Mouse (Mus musculus) megakaryocyte-erythroid progenitor cell, adult 5-6 weeks (primary cell): Measurements from ENCODE around the gene Crhr2. TPM values are rescaled to one million over a fixed set of nuclear protein-coding genes. Genes with fewer than 3 reads are reported as not detected.

ENCODE experiments used
- ATAC-seq: replicated peaks from 2 replicates; pipeline ENCODE4 v1.8.0; 2016; ENCODE audit warnings: mild to moderate bottlenecking, inconsistent platforms; ENCODE audit not compliant: severe bottlenecking, poor library complexity, low FRiP score, low TSS enrichment
- total RNA-seq, 2 experiments: library from RNA; stranded (forward) in 1 of 2; stranded (reverse) in 1 of 2; fragments of 200-1000, 215-1000 nt in 1 of 2; fragments of >200 nt in 1 of 2; fragmentation: Nextera tagmentation in 1 of 2; gene quantifications; 2 replicates each; pipeline ENCODE4 v1.2.3; 2014 to 2017

The Crhr2 gene
- total RNA-seq, 2 experiments from 2014 or later, result not detected

DNA sequence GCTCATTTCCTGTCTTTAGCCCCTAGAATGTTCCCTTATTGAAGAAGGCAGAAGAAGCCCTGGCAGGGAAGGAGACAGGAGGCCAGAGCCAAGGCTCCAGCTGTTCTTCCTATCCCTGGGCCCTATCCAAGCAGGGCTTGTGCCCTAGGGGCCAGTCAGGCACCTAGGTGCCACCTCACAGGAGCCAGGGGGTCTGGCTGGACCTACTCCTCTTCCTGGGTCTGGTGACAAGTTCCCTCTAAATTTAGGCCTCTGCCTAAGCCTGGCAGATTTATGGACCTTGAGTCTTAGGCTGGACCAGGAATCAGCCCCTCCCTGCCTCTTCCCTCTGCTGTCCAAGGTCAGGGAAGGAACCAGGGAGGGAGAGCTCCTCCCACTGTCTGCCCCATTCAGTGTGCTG lies 4.4 kb downstream of the Crhr2 start:
- no peak for ATAC-seq

DNA sequence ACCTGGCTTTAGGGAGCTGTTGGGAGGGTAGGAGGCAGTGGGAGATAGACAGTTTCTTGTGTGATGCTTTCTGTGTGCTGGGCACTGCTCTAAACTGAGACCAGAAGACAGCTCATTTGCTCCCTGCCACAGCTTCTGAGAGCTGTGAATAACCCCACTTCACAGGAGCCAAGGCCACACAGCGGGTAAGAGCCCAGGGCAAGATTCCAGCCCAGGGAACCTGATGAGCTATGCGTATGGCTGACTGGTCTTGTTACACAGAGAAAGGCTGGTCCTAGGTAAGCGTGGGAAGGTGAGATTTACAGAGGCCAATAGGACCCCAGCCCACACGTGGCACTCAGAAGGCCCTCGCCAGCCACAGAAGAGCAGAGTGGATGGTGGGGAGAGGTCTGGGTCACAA lies 6.2 kb downstream of the Crhr2 start:
- no peak for ATAC-seq

DNA sequence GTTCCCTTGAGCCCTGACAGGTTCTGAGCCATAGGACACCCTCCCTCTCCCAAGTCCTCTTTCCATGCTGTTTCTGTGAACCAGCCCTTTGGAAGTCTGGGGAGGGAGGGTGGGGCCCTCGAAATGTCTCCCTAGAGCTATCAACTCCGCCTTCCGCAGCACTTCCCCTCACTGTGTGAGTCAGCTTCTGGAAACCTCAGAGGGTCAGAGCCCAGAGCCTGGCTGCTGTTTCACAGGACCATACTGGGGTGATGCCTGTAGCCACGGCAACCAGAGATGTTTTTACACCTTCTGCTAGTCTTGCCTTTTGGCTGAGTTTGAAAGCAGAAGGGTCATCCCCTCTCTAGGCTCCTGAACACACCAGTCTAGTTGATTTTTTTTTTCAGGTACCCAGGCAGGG lies 9.8 kb downstream of the Crhr2 start:
- ATAC-seq, result no peak

DNA sequence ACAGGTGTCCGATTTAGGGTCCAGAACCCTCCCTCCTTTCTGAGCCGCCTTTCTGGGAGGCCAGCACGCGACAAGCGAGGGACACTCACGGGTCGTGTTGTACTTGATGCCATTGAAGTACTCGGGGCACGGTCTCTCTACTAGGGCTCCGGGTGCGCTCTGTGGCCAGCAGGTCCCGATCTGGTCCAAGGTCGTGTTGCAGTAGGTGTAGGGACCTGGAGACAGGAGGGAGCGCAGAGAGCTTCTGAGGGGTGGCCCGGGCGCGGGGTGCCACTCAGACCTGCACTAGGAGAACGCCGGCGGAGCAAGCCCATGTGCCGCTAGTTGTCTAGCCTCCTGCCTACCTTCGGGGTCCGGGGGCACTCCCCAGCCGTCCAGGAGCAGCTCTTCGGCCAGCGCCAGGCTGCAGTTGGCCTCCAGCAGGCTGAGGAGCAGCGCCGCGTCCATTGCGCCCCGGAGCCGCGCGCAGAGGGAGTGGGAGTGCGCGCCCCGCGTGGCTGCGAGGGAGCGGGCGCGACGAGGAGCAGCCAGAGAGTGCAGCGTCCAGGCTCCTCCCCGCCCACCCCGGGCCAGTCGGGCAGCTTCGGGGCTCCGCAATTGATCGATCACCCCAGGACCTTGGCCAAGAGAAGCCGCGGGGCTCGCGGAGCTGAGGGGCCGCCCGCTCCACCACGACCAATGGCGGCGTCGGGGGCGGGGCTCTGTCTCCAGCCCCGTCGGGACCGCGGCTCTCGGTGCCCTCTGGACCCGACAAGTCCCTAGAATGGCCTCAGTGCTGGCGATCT lies 15.3 kb downstream of the Crhr2 start:
- no peak for ATAC-seq

DNA sequence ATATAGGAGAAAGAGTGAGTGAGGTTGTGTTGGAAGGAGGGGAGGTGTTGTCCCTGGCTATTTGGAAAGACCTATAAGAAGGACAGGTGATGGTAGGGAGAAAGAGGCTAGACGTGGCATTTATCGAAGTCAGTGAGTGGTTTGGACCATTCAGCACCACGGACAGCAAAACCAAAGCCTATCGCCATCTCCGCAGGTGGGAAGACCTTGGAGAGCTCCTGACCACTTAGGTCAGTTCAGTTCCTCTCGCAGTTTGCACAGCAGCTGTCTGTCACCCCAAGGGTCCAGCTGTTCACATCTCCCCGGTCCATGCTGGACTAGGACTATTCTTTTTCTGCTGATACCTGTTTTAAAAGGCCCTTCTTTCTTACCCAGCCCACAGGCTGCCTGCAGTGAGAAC lies 24.5 kb downstream of the Crhr2 start:
- peak; percentile 61 for ATAC-seq

DNA sequence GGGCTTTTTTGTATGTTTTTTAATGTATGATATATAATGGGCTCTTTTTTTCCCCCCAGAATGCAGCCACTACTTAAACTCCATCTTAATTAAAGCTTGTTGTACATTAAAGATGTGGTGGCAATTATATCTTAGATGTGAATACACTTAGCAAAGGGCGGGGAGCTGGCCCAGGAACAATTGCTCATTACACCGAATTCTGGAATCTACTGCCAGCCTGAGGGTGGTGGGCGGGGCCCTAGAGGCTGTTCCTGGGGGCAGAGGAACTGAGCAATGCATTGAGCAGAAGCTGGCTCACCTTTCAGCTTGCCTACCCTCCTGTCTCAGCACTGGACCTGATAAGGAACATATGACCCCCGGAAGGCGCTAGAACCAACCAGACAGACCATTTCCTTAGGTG lies 34.2 kb downstream of the Crhr2 start:
- no peak for ATAC-seq

DNA sequence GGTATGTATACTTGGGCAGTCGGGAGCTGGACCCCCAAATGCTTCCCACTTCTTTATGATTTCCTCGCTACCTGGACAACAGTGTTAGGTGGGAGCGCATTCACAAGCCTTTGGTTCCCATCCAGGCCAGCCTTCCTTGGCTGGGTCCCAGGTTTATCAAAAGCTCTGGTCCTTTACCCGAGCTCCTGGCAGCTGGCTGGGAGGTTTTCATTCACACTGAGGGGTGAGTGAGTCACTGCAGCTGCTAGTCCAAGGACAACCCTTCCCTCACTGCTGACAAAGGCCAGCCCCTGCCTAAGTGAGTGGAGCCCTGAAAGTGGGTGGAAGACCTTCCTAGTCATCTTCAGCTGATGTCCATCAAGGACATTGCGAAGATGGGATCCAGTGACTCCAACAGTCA lies 34.8 kb downstream of the Crhr2 start:
- ATAC-seq, result no peak

DNA sequence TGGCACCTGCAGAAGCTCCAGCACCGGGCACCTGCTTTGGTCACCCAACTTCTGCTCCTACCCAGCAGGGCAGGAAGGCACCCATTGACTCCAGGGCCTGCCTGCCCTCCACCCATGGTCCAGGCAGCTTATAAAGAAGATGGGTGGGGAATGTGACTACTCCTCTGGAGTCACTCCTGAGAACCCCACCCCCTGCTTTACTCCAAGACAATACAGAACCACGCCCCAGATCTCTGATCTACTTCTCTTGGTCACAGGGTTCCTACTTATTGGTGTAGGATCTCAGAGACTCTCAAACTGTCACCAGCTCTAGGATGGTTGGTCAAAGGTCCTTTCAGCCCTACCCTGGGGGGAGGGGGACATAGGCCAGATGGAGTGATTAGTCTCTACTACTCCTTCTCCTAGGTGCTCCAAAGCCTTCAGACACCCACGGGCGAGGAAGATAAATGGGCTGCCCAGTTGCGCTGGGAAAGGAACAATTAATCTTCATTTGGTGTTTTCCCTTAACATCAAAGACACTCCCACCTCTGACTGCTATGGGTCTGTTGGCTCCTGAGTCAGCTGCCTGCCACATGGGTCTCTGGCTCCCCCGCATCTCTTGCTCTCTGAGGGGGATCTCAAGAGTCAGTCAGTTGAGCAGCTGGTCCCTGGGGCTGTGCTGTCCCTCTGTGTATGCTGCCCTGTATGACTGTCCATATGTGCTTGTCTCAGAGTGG lies 39.2 kb downstream of the Crhr2 start:
- ATAC-seq, result no peak

DNA sequence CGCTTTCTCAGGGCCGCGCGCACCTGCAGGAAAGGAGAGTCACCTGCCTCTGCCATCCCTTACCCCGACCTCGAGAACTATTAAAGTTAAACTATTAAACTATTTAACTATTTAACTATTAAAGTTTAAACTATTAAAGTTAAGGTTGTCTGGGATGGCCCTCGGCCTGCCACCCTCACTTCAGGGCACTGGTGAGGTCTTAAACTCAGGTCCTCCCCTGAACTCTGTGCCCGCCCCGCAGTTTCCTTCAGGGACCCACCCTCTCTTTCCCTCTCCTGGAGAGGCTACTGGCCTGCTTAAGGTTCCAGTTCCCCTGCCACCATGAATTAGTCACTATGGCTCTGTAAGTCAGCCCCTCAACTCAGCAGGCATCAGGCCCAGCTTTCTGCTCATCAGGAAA lies 41.4 kb downstream of the Crhr2 start:
- ATAC-seq, result no peak

DNA sequence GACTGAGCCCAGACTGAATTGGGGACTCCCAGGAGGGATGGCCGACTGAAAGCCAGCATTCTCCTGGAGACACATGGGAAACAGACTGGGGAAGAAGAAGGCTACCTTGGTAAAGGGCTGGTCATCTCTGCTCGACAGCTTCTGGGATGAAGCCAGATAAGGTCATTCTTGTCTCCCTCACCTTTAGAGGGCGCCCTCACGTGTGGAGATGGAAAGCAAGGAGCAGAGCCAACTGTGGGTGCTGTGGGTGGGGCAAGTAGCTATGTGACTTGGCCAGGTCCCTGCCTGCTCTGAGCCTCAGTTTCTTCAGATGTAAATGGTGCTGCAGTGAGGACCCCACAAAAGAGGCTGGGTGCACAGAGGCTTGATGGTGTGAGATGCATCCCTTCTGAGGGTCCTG lies 42.2 kb downstream of the Crhr2 start:
- ATAC-seq, result 0 out of 2 replicates have a peak, but pooled peaks have one; percentile 31

DNA sequence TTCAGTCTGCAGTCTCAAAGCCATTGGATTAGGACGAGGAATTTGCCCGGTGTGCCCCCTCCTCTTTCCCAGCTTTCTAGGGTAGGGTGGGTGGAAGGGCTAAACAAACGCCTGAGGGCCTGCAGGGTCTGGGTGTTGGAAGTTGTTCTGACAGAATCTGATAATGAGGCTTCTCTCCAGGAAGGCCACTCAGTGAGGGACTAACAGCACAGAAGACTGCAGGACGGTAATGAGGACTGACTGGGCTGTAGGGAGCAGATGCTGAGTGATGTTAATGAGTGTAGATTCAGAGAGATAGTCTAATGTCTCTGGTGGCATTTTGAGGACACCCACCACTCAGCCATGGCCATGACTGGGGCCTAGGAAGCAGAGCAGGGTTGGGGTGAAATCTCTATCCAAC lies 45.5 kb downstream of the Crhr2 start:
- ATAC-seq, result no peak

DNA sequence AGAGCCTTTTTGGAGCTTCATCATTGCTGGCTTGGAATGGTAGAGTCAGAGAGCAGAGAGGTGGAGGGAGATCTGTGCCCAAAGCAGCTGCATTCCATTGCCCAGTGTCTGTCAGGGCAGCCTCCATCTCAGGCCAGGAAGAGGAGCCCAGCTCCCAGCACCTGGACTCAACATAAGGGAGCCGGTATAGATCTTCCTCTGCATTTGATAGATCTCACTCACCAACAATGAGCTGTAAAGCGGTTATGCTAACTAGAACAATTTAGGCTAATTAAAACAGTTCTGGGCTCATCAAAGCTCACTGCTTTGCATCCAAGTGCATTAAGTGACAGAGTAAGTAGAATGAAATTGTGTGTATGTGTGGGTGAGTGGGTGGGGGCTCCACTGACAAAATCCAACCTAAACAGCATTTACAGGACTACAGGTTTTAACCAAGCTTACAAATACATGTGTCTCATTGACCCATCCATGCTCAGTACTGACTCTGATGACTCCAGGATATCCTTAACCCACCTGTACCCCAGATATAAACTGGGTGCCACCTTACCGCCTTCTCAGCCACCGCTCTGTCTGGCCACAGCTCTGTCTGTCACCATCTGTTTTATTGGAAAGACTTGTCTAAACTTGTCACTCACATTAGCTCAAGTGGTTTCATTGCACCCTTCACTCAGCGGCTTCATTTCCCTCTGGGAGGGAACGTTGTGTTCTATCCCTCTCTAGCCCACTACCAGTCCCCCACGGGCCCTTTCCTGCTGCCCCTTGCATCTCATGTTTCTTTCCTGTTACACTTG lies 50.4 kb downstream of the Crhr2 start:
- ATAC-seq, result no peak

DNA sequence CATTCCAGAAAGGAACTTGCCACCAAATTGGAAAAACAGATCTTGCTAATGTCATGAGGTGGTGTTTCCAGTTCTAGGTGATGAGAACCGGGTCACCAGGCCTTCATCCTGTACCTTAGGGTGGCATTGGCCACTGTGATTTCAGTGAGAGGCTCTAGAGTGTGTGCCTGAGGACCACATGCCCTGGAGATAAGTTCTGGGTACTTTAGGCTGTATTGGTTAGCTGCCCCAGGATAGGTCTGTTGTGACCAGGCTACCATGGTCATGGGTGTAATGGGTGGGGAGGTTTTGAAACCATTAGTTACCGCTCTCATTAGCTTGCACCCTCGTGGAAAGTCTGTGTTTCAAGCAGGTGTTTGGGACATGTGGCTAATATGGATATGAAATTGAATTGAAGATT lies 51.4 kb downstream of the Crhr2 start:
- no peak for ATAC-seq

DNA sequence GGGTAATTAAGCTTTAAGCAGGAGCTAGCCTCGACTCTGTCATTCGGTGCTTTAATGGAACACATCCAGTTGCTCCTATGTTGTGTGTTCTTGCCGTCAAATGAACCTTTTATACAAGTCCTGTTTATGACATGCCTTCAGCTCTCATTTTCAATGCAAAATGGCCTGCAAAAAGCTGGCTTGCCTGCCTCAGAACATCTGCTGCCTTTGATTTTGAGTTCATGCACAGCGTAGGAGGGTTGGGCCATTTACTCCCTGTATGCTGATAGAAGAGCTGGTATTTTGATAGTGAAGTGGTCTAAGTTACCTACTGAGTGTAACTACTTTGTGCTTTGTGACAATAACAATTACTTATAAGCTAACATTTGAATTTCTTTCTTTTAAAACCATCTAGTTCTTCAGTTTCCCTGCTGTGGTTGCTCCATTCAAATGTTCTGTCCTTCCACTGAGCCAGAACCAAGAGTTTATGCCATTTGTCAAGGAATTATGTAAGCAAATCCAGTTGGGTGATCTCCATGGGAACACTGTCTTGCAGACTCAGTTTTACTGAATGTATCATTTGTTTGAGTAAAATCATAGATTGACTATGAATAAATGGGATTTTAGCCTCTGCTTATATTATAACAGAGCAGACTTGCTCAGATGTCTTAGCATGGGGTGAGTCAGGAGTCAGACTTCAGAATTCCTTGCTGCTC lies 56.1 kb downstream of the Crhr2 start:
- no peak for ATAC-seq

DNA sequence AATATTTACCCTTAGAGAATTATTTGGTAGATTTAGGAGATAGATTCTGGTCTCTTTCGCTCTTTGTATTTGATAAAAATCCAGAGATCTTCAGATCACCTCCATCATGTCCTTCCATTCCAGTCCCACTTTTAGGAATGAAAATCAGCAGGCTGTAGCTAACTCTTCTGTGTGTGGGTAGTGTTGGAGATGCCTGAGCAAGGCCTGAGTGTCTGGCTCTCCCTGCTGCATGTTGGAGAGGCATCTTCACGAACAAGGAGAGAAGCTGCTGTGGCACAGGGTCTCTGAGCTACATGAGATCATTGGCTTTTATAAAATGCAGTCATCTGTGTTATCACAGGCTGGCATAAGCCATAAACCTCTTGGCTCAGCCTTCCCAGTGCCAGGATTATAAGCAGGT lies 66.9 kb downstream of the Crhr2 start:
- ATAC-seq, result no peak

DNA sequence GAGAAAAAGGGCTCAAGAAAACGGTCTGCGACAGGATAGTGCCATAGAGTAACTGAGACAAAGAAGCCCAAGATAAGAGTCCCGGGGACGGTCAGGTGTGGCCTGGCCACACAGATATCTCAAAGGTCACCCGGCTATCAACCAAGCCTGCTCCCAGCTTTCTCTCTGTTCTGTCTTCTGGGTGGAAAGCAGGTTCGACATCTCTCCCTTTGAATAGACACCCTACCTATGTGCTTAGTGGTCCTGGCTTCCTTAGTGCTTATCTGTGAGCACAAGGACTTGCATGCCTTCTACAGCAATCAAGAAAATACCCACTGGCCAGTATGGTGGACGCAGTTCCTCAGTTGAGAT lies 68.4 kb downstream of the Crhr2 start:
- ATAC-seq, result peak; percentile 70

DNA sequence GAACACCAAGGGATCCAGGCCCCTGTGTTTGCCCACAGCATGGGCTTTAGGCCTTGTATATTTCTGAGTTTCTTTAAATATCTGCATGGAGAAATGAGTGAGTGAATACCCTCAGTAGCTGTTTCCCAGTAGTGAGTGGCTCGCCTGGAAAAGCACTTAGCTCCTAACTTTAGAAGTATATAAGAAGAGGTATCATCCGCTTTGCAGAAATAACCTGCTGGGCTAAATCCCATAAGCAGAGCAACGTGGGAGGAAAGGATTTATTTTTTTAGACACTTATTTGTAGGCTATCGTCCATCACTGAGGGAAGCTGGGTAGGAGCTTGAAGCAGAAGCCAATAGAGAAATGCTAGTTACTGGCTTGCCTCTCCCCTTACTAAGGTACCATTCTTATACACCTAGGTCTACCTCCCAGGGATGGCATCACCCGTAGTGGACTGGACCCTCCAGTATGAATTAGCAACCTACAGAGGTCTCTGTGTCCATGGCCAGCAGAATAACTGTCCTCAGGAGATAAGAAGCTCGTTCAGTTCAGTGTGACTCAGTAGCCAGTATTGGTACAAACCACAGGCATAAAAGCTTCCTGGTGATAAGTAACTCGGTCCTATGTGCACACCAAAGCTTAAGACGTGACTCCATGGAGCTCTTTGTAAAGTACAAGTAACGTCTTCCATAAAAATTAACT lies 68.9 kb downstream of the Crhr2 start:
- peak; percentile 62 for ATAC-seq

DNA sequence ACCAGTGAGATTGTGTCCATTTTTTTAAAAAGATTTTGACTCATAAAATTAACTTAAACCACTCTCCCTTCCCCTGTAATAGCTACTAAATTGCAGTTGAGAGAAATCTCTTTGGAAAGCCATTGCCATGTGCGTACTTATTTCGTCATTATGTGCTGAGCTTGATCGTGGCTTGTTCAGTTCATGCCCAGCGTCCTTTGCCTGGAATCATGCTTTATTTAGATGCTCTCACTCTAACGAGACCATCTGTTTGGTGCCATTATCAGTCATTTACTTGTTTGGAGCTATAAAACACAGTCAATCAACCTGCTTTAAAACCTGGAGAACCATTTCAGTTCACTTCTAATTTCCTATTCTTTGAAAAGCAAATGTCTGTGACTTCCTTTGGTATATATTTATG lies 70.6 kb downstream of the Crhr2 start:
- ATAC-seq, result no peak

DNA sequence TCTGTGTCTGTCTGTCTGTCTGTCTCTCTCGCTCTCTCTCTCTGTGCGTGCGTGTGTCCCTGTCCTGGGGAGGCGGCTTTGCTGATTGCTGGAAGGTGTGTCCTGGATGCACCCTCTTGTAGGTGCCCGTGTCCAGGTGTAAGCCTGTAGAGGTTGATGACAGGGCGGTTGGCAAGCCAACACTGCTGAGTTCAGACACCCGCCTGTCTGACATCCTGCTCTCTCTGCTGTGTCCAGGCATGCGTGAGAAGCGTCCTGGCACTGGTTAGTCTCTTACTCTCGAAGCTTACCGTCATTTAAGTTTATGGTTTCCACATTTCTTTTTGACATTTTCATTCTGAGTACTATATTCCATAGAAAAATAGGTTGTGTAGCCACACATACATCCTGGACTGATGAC lies 71.5 kb downstream of the Crhr2 start:
- ATAC-seq, result no peak
